Mouse (Mus musculus) myocyte (in vitro differentiated cells): Measurements from ENCODE around the gene Fam83f.

Experiments
- MAX ChIP-seq: IDR thresholded peaks from one replicate; pipeline ENCODE4 v1.6.1; 2011; ENCODE audit warnings: low read depth, mild to moderate bottlenecking, control low read depth
- MYOG ChIP-seq, 3 experiments: IDR thresholded peaks; one replicate each; pipeline ENCODE4 v1.6.1; 2011; ENCODE audit warnings: control low read depth in 2 of 3, low read depth in 2 of 3, mild to moderate bottlenecking in 2 of 3; ENCODE audit not compliant: insufficient read length in 2 of 3, control insufficient read depth in 1 of 3, insufficient read depth in 1 of 3
- POLR2A ChIP-seq: IDR thresholded peaks from one replicate; pipeline ENCODE4 v1.6.1; 2011; ENCODE audit warnings: low read depth, mild to moderate bottlenecking, control low read depth, moderate library complexity; ENCODE audit not compliant: insufficient read length

GRCm38 (mm10) chr15:80738244-80738643 is 66.6 kb downstream of the Fam83f start:
- TF ChIP-seq POLR2A = no peak
- no peak for TF ChIP-seq MAX
- TF ChIP-seq MYOG (IDR thresholded peaks at IDR 0.05; ENCODE audit: control insufficient read depth in 1 of 3, insufficient read depth in 1 of 3, insufficient read length in 2 of 3, low read depth in 2 of 3) = no peak
